Mouse (Mus musculus) thymus, adult 2 months (tissue): ENCODE results near the gene Ptgs2.

Experiments used
- CTCF ChIP-seq: fragments of 200-500 bp; IDR thresholded peaks from 2 replicates; pipeline ENCODE4 v1.5.1; 2012; ENCODE audit warnings: mild to moderate bottlenecking, control low read depth, low read length, moderate library complexity, borderline replicate concordance; ENCODE audit not compliant: control insufficient read depth, poor library complexity, insufficient read depth; ENCODE audit errors: extremely low read depth
- POLR2A ChIP-seq: fragments of 200-500 bp; IDR thresholded peaks from 2 replicates; pipeline ENCODE4 v1.6.1; 2012; ENCODE audit warnings: mild to moderate bottlenecking, low read length, control low read depth, moderate library complexity; ENCODE audit not compliant: control insufficient read depth, poor library complexity, insufficient read depth; ENCODE audit errors: extremely low read depth

- TF ChIP-seq CTCF: no peak
- no peak for TF ChIP-seq POLR2A
Measured at GRCm38 (mm10) chr1:150089040-150089692, 10.7 kb upstream of the Ptgs2 start.
